In the genomic region with DNA sequence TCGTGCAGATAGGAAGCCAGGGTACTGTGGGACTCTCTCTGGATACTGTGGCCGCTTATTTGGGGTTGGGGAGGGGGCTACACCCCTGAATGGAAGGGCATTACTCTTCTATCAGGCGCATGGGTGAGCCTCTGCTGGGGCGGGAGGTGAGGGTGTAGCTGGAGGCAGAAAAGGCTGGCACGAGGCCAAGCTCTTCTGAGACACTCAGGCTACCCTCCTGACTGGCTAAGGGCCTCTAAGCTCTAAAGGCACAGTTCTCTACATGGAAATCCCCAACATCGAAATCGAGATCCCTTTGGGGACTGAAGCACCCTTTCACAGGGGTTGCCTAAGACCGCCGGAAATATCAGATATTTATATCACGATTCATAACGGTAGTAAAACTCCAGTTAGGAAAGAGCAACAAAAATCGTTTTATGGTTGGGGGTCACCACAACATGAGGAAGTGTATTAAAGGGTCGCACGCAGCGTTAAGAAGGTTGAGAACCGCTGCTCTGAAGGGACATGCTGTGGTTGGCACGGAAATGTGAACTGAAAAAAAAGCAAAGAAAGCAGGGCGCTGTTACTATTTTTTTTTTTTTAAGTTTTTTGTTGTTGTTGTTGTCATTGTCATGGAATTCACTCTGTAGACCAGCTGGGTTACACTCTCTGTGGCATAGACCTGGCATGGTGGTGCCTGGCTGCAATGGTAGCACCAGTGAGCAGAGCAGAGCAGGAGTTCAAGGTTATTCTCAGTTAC, we compare ENCODE assay signal across 9 mouse cellular contexts. TPM values are rescaled to one million over a fixed set of nuclear protein-coding genes. Genes with fewer than 3 reads are reported as not detected.
A peak's percentile ranks its signal among the peaks of the same experiment; 100 is the strongest.
DNase-seq lines count a peak whose midpoint lies in the region; ATAC-seq and TF ChIP-seq lines count a peak whose summit lies in the region.
"Had no signal": no experiment of that assay in that cellular context is flagged by ENCODE, and none has a peak within 500 bp of the region (broad histone marks: within the 10 kb centered on the region; RNA-seq: fewer than 3 reads in every experiment).

No protein-coding gene starts in this region.

- peak; percentile 38 for DNase-seq in gastrocnemius, postnatal 14 days
- no peak for DNase-seq in gastrocnemius, postnatal 36 days
- no peak for DNase-seq in ES-E14 (ENCODE audit: low read depth, low spot score)
- peak; percentile 62 to 71 for DNase-seq in spleen, adult 18-20 months
- no peak for DNase-seq in right cerebral cortex, adult 18-20 months
- no peak for DNase-seq in embryo, embryonic 11 days

- peaks cover 3% of the 10 kb centered on the region for H3K36me3 ChIP-seq in ES-E14 (ENCODE audit: control insufficient read depth, insufficient read depth, low read length, poor library complexity, severe bottlenecking)
- peaks cover 10% of the 10 kb centered on the region for H3K36me3 ChIP-seq in heart, embryonic 12.5 days
- H3K36me3 ChIP-seq in limb, embryonic 12.5 days: peaks cover 8% of the 10 kb centered on the region; the same call in 1 of the 2 replicates

- intact Hi-C loops in gastrocnemius, postnatal 14 days (cut with DNase I; ENCODE audit: low total_unique reads): no loop called here
- intact Hi-C loops in gastrocnemius, postnatal 36 days (cut with DNase I): loop anchor here (5.0 kb wide), 3 partner anchors 121 to 596 kb away; no protein-coding TSS in a partner anchor

- H3K27me3 ChIP-seq in heart, embryonic 12.5 days (replicated peaks): no peaks in the 10 kb centered on the region
- no peaks in the 10 kb centered on the region for H3K27me3 ChIP-seq in limb, embryonic 12.5 days

- H3K4me1 ChIP-seq in ES-E14 (ENCODE audit: control insufficient read depth in 2 of 2, insufficient read depth in 2 of 2, low read length in 2 of 2, poor library complexity in 1 of 2): peaks cover 7 to 22% of the 10 kb centered on the region in 2 experiments
- H3K4me1 ChIP-seq in heart, embryonic 12.5 days (replicated peaks): peaks cover 81% of the 10 kb centered on the region
- peaks cover 53% of the 10 kb centered on the region for H3K4me1 ChIP-seq in limb, embryonic 12.5 days (replicated peaks)

- no peaks in the 10 kb centered on the region for H3K9me3 ChIP-seq in ES-E14 (ENCODE audit: control insufficient read depth, insufficient read depth, low read depth, low read length)
- no peaks in the 10 kb centered on the region for H3K9me3 ChIP-seq in heart, embryonic 12.5 days (replicated peaks)
- H3K9me3 ChIP-seq in limb, embryonic 12.5 days: no peaks in the 10 kb centered on the region

- H3K4me3 ChIP-seq in ES-E14 (ENCODE audit: insufficient read depth in 1 of 2, low read depth in 1 of 2, low read length in 2 of 2, poor library complexity in 1 of 2, severe bottlenecking in 1 of 2): no peak overlapping the region
- 0 out of 2 replicates have a peak overlapping the region, but pooled peaks have one; percentile 7 for H3K4me3 ChIP-seq in heart, embryonic 12.5 days
- H3K4me3 ChIP-seq in limb, embryonic 12.5 days (replicated peaks): no peak overlapping the region

- peak overlapping the region; percentile 7; the same call in 1 of the 2 replicates for H3K9ac ChIP-seq in ES-E14 (ENCODE audit: insufficient read depth, low read depth, low read length, poor library complexity, severe bottlenecking)
- H3K9ac ChIP-seq in heart, embryonic 12.5 days: peak overlapping the region; percentile 61
- H3K9ac ChIP-seq in limb, embryonic 12.5 days (replicated peaks): 0 out of 2 replicates have a peak overlapping the region, but pooled peaks have one; percentile 24

- in situ Hi-C loops in ES-E14 (cut with MboI; ENCODE audit: low sequenced_read_pairs in 2 of 2, unreplicated experiment in 2 of 2): no loop called here

- 52% methylated on average over 18 of the region's 18 CpGs for WGBS in heart, embryonic 12.5 days
- WGBS in limb, embryonic 12.5 days: 77% methylated on average over 18 of the region's 18 CpGs

- H3K27ac ChIP-seq in ES-E14 (ENCODE audit: insufficient read depth, low read depth, low read length, poor library complexity, severe bottlenecking): no peak overlapping the region
- peak overlapping the region; percentile 97 for H3K27ac ChIP-seq in heart, embryonic 12.5 days (ENCODE audit: poor library complexity, severe bottlenecking)
- peak overlapping the region; percentile 14; the same call in 1 of the 2 replicates for H3K27ac ChIP-seq in limb, embryonic 12.5 days

- no peak for ATAC-seq in heart, embryonic 12.5 days (ENCODE audit: insufficient number of reproducible peaks, low FRiP score)
- ATAC-seq in limb, embryonic 12.5 days (ENCODE audit: insufficient number of reproducible peaks, insufficient read depth, low FRiP score, low TSS enrichment, low read depth): no peak

- peak overlapping the region; percentile 92 for H3K4me2 ChIP-seq in heart, embryonic 12.5 days
- H3K4me2 ChIP-seq in limb, embryonic 12.5 days: no peak overlapping the region

TF ChIP-seq in ES-E14, 5 proteins besides CTCF, POLR2A, EP300 and RAD21:
- TF ChIP-seq CHD2 (IDR thresholded peaks at IDR 0.05; ENCODE audit: low read depth, low read length) (no peak), HCFC1 (IDR thresholded peaks at IDR 0.05; ENCODE audit: borderline replicate concordance, insufficient read depth, low read length) (no peak), ZNF384 (IDR thresholded peaks at IDR 0.05; ENCODE audit: low read depth, low read length) (no peak), ZC3H11A (IDR thresholded peaks at IDR 0.05; ENCODE audit: borderline replicate concordance, low read depth, low read length) (no peak), MAFK (IDR thresholded peaks at IDR 0.05; ENCODE audit: insufficient read depth, low read depth, low read length) (no peak)

RNA-seq across cellular contexts. Expression of a gene that starts 2.4 kb away (rescaled TPM):
- total RNA-seq in gastrocnemius, postnatal 14 days (2021): 1 to 10 TPM; 5.4 to 5.8 TPM
- 1 to 10 TPM; 4.5 TPM for total RNA-seq in gastrocnemius, postnatal 36 days (2021)
- 77.5 and 89.3 TPM in 2 replicates for total RNA-seq in ES-E14 (2012; rRNA removed)
- 101 and 105 TPM in 2 replicates for polyA plus RNA-seq in heart, embryonic 12.5 days (2016; fragmentation: Nextera tagmentation; extraction: Ambion mirVana)
- polyA plus RNA-seq in limb, embryonic 12.5 days (2016; fragmentation: Nextera tagmentation; extraction: Ambion mirVana): 136 and 143 TPM in 2 replicates

RNA-seq across cellular contexts. Expression of a gene that starts 2.6 kb away (rescaled TPM):
- 1 to 10 TPM; 3.5 to 3.6 TPM for total RNA-seq in gastrocnemius, postnatal 14 days (2021)
- total RNA-seq in gastrocnemius, postnatal 36 days (2021): 1 to 10 TPM; 2.7 to 3.0 TPM
- total RNA-seq in ES-E14 (2012; rRNA removed): 1.8 and 2.4 TPM in 2 replicates
- polyA plus RNA-seq in heart, embryonic 12.5 days (2016; fragmentation: Nextera tagmentation; extraction: Ambion mirVana): 10.5 and 13.5 TPM in 2 replicates
- polyA plus RNA-seq in limb, embryonic 12.5 days (2016; fragmentation: Nextera tagmentation; extraction: Ambion mirVana): 3.5 and 4.2 TPM in 2 replicates

RNA-seq across cellular contexts. Expression of a gene that starts 18.9 kb away (rescaled TPM):
- total RNA-seq in gastrocnemius, postnatal 14 days (2021): 1 to 10 TPM in 1 of 2 experiments, under 1 TPM in 1; 0.73 to 1.5 TPM
- total RNA-seq in gastrocnemius, postnatal 36 days (2021): under 1 TPM; 0.57 to 0.89 TPM
- 0.40 and 0.42 TPM in 2 replicates for total RNA-seq in ES-E14 (2012; rRNA removed)
- 0.78 and 0.82 TPM in 2 replicates for polyA plus RNA-seq in heart, embryonic 12.5 days (2016; fragmentation: Nextera tagmentation; extraction: Ambion mirVana)
- 0.36 and 0.58 TPM in 2 replicates for polyA plus RNA-seq in limb, embryonic 12.5 days (2016; fragmentation: Nextera tagmentation; extraction: Ambion mirVana)
- polyA plus RNA-seq: neural tube, embryonic 11.5 days had no signal

RNA-seq across cellular contexts. Expression of a gene that starts 18.9 kb away (rescaled TPM):
- total RNA-seq in gastrocnemius, postnatal 14 days (2021): 100 to 1,000 TPM; 104 to 111 TPM
- 100 to 1,000 TPM; 155 to 161 TPM for total RNA-seq in gastrocnemius, postnatal 36 days (2021)
- 69.6 and 98.0 TPM in 2 replicates for total RNA-seq in ES-E14 (2012; rRNA removed)
- polyA plus RNA-seq in heart, embryonic 12.5 days (2016; fragmentation: Nextera tagmentation; extraction: Ambion mirVana): 68.9 and 69.3 TPM in 2 replicates
- 27.6 and 28.8 TPM in 2 replicates for polyA plus RNA-seq in limb, embryonic 12.5 days (2016; fragmentation: Nextera tagmentation; extraction: Ambion mirVana)

RNA-seq across cellular contexts. Expression of a gene that starts 20.7 kb away (rescaled TPM):
- total RNA-seq in gastrocnemius, postnatal 14 days (2021): 1 to 10 TPM; 4.2 TPM
- total RNA-seq in gastrocnemius, postnatal 36 days (2021): under 1 TPM; 0.74 to 0.84 TPM
- total RNA-seq in ES-E14 (2012; rRNA removed): 125 and 166 TPM in 2 replicates
- polyA plus RNA-seq in heart, embryonic 12.5 days (2016; fragmentation: Nextera tagmentation; extraction: Ambion mirVana): 250 and 252 TPM in 2 replicates
- polyA plus RNA-seq in limb, embryonic 12.5 days (2016; fragmentation: Nextera tagmentation; extraction: Ambion mirVana): 346 and 369 TPM in 2 replicates

Comparison
In these comparisons a context has a peak if more than half of its experiments do, and no peak if none do; other contexts are left out.
1. DNase-seq: peak in gastrocnemius, postnatal 14 days (single experiment) and spleen, adult 18-20 months (2 of 2); none in gastrocnemius, postnatal 36 days (0 of 2), ES-E14 (single experiment), right cerebral cortex, adult 18-20 months (single experiment) and embryo, embryonic 11 days (single experiment).
2. H3K9ac ChIP-seq: peak in every context shown above with its lines; median percentile 61 in heart, embryonic 12.5 days; 24 in limb, embryonic 12.5 days; 7 in ES-E14.
3. RNA of a gene that starts 2.4 kb away (total RNA-seq): 77.5 to 89.3 TPM in ES-E14; 5.4 to 5.8 TPM in gastrocnemius, postnatal 14 days and 4.5 TPM in gastrocnemius, postnatal 36 days; every median in the first group is over 10 times any median in the second.